Mouse (Mus musculus) hindbrain, embryonic 11.5 days (tissue): ENCODE measurements around the gene Ramp2. TPM values are rescaled to one million over a fixed set of nuclear protein-coding genes. Genes with fewer than 3 reads are reported as not detected.

Experiments used
- ATAC-seq: fragments of 200-750 bp; cut with Nextera tagmentation; 2 replicates; pipeline ENCODE4 v1.8.0; 2017; ENCODE audit warnings: mild to moderate bottlenecking, moderate TSS enrichment, moderate library complexity; ENCODE audit not compliant: low FRiP score
- DNase-seq: peaks from one replicate; pipeline ENCODE4 v3.0.0-alpha.2; 2015; ENCODE audit warnings: low spot score
- H3K27ac ChIP-seq: fragments of 300-500 bp; sonication (generic); 2 replicates; pipeline ENCODE4 v1.5.1; 2014; ENCODE audit warnings: mild to moderate bottlenecking, low read depth, low read length
- H3K27me3 ChIP-seq: fragments of 300-500 bp; sonication (generic); 2 replicates; pipeline ENCODE4 v1.6.1; 2014; ENCODE audit warnings: mild to moderate bottlenecking, low read length, moderate library complexity, mixed read lengths; ENCODE audit not compliant: control insufficient read depth, insufficient read depth
- H3K36me3 ChIP-seq: fragments of 300-500 bp; sonication (generic); 2 replicates; pipeline ENCODE4 v1.6.1; 2014; ENCODE audit warnings: mild to moderate bottlenecking, low read length, moderate library complexity, mixed read lengths; ENCODE audit not compliant: control insufficient read depth, insufficient read depth
- H3K4me1 ChIP-seq: fragments of 300-500 bp; sonication (generic); replicated peaks from 2 replicates; pipeline ENCODE4 v1.6.1; 2014; ENCODE audit warnings: low read length, mixed read lengths; ENCODE audit not compliant: control insufficient read depth, insufficient read depth
- H3K4me2 ChIP-seq: fragments of 300-500 bp; sonication (generic); replicated peaks from 2 replicates; pipeline ENCODE4 v1.6.1; 2014; ENCODE audit warnings: mild to moderate bottlenecking, low read depth, low read length
- H3K4me3 ChIP-seq: fragments of 300-500 bp; sonication (generic); 2 replicates; pipeline ENCODE4 v1.5.1; 2014; ENCODE audit warnings: low read depth, low read length
- H3K9ac ChIP-seq: fragments of 300-500 bp; sonication (generic); 2 replicates; pipeline ENCODE4 v1.6.1; 2014; ENCODE audit warnings: low read depth, low read length
- H3K9me3 ChIP-seq: fragments of 300-500 bp; sonication (generic); 2 replicates; pipeline ENCODE4 v1.6.1; 2016; ENCODE audit warnings: low read length; ENCODE audit not compliant: control insufficient read depth
- WGBS: fragments of 180-500 bp; shearing (Covaris S2); extraction: QIAGEN DNeasy Blood & Tissue Kit; methylation state at CpG from one replicate; pipeline ENCODE4 v1.1.7; 2014; 5-methylcytosine and 5-hydroxymethylcytosine counted together
- polyA plus RNA-seq: library from polyadenylated mRNA; unstranded; fragments of >200 nt; fragmentation: Nextera tagmentation; extraction: Ambion mirVana; gene quantifications from 2 replicates; pipeline ENCODE4 v1.2.1, GENCODE M21; 2014

Ramp2 gene
- polyA plus RNA-seq, 1 experiment from 2014 or later = 71.9 TPM

GRCm38 (mm10) chr11:101230991-101231871 is 14.6 kb upstream of the Ramp2 start:
- Histone ChIP-seq H3K27me3 (no peaks in the 10 kb centered on the region), H3K4me1 (0 out of 2 replicates have a peak, but pooled peaks cover 3% of the 10 kb centered on the region), H3K27ac (peak overlapping the region; percentile 19), H3K9ac (0 out of 2 replicates have a peak overlapping the region, but pooled peaks have one; percentile 2), H3K4me3 (no peak overlapping the region), H3K36me3 (no peaks in the 10 kb centered on the region), H3K9me3 (no peaks in the 10 kb centered on the region), H3K4me2 (no peak overlapping the region)
- DNase-seq (peak; percentile 35), ATAC-seq (no peak)
- 11% methylated on average over 18 of the region's 18 CpGs for WGBS

DNA sequence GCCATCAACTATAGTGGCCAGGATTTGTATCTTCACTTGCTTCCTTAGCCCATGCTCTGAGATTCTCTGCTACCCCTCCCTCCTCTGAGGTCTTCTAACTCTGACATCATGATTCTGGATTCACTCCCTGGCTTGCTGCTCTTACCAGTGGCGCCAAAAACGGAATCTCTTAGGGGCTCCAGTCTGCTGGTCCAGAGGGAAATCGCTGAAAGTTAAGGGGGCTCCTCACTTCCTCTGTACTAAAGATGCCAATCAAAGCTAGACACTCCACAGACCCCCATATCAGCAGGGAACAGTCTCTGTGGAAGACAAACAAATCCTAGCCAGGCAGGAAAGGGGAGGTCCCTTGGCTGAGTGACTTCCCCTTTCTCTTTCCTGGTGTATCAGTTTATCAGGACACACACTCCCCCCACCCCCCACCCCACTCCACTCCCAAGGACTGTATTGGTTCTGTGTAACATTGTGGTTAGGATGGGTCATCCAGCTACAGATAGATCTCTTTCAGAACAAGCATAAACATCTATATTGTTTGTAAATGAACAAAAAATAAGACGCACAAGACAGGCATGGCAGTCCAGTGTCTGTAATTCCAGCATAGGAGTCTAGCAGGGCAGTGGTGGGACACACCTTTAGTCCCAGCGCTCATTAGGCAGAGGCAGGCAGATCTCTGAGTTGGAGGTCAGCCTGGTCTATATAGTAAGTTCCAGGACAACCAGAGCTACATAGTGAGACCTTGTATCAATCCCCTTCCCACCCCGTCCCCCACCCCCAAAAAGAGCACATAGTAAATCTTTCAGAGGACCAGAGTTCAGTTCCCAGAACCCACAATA is 13.6 kb upstream of the Ramp2 start:
- no peak overlapping the region for H3K4me3 ChIP-seq
- WGBS = 59% methylated on average over 6 of the region's 6 CpGs

GRCm38 (mm10) chr11:101233240-101233639 is 12.6 kb upstream of the Ramp2 start:
- H3K9ac ChIP-seq = no peak overlapping the region
- H3K4me2 ChIP-seq = no peak overlapping the region
- H3K36me3 ChIP-seq = no peaks in the 10 kb centered on the region
- 100% methylated on average over 1 of the region's 1 CpGs for WGBS
- DNase-seq = no peak
- no peaks in the 10 kb centered on the region for H3K9me3 ChIP-seq
- H3K4me1 ChIP-seq = 0 out of 2 replicates have a peak, but pooled peaks cover 3% of the 10 kb centered on the region
- no peak overlapping the region for H3K4me3 ChIP-seq
- H3K27ac ChIP-seq = no peak overlapping the region
- no peak for ATAC-seq
- no peaks in the 10 kb centered on the region for H3K27me3 ChIP-seq

More for the DNA sequence above, 13.6 kb upstream of the Ramp2 start:
- Histone ChIP-seq H3K36me3 (no peaks in the 10 kb centered on the region), H3K27ac (no peak overlapping the region), H3K9me3 (no peaks in the 10 kb centered on the region), H3K4me1 (0 out of 2 replicates have a peak, but pooled peaks cover 3% of the 10 kb centered on the region), H3K27me3 (no peaks in the 10 kb centered on the region), H3K9ac (no peak overlapping the region), H3K4me2 (no peak overlapping the region)
- ATAC-seq (no peak), DNase-seq (peak; percentile 19)

GRCm38 (mm10) chr11:101234124-101234523 is 11.7 kb upstream of the Ramp2 start:
- DNase-seq = no peak
- Histone ChIP-seq H3K27ac (no peak overlapping the region), H3K4me1 (0 out of 2 replicates have a peak, but pooled peaks cover 3% of the 10 kb centered on the region), H3K4me2 (no peak overlapping the region), H3K9me3 (no peaks in the 10 kb centered on the region), H3K4me3 (no peak overlapping the region), H3K27me3 (no peaks in the 10 kb centered on the region), H3K36me3 (no peaks in the 10 kb centered on the region), H3K9ac (no peak overlapping the region)
- ATAC-seq = no peak

DNA sequence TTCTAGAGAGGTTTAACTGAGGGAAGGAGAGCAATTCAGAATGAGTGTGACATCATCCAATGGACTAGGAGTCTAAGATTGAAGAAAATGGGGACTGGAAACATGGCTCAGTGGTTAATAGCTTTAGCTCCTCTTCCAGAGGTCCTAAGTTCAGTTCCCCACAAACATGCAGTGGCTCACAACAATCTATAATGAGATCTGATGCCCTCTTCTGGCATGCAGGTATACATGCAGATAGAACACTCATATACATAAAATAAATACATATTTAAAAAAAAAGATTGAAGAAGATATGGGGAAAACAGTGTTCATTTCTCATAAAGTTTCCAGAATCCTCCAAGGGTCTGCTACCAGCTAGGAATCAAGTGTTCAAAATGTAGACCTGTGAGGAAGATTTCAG is 10.4 kb upstream of the Ramp2 start:
- Histone ChIP-seq H3K36me3 (no peaks in the 10 kb centered on the region), H3K4me3 (no peak overlapping the region), H3K9ac (no peak overlapping the region), H3K27me3 (no peaks in the 10 kb centered on the region), H3K27ac (no peak overlapping the region), H3K4me2 (no peak overlapping the region), H3K4me1 (0 out of 2 replicates have a peak, but pooled peaks cover 3% of the 10 kb centered on the region), H3K9me3 (no peaks in the 10 kb centered on the region)
- ATAC-seq (no peak), DNase-seq (no peak)

DNA sequence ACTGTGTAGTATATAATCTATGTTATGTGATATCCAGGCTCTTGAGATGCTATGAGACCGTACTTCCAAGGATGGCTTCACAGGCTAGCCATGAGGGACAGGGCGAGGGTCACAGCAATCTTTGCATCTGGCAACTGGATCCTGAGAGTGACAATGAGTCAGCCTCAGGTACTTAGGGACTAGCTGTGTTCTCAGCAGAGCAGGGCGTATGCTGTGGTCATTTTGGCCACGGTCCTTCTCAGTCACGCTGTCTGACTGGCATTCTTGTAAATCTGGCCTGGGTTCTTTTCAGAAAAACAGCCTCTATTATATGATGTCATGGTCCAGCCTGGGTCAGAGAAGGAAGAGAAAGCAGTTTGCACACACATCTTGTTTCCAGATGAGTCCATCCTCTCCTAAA is 9.0 kb upstream of the Ramp2 start:
- H3K27me3 ChIP-seq = no peaks in the 10 kb centered on the region
- H3K4me2 ChIP-seq = no peak overlapping the region
- no peak overlapping the region for H3K4me3 ChIP-seq
- H3K36me3 ChIP-seq = no peaks in the 10 kb centered on the region
- DNase-seq (no peak), ATAC-seq (no peak)
- no peak overlapping the region for H3K27ac ChIP-seq
- no peak overlapping the region for H3K9ac ChIP-seq
- H3K9me3 ChIP-seq = no peaks in the 10 kb centered on the region
- WGBS = 89% methylated on average over 5 of the region's 5 CpGs
- H3K4me1 ChIP-seq = no peaks in the 10 kb centered on the region

DNA sequence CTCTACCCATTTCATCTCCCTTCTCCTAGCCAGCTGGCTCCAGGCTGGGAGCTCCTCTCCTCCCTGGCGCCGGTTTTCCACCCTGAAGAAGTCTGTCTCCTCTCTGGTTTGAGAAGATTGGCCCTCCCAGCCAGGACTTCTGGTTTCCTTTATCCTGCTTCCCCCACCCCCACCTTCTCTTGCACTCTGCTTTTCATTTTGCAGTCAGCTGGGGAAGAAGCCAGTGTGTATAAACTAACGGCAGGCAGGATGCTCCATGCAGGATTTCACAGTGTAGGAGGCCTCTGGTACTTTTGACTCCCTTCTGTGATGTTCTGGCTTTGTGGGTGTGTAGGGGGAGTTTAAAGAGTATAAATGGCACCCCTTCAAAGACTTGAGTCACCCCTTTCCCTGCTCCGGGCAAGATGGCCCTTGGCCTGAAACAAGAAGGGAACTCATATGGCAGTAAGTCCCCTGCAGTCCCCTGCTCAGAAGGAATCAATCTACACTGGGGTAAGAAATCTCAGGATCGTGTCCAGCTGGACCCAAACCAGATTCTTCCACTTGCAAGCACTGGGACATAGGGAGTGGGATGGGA is 7.7 kb upstream of the Ramp2 start:
- Histone ChIP-seq H3K4me2 (no peak overlapping the region), H3K36me3 (no peaks in the 10 kb centered on the region), H3K9me3 (no peaks in the 10 kb centered on the region), H3K4me1 (no peaks in the 10 kb centered on the region), H3K4me3 (no peak overlapping the region), H3K27me3 (no peaks in the 10 kb centered on the region), H3K9ac (no peak overlapping the region), H3K27ac (no peak overlapping the region)
- 56% methylated on average over 5 of the region's 5 CpGs for WGBS
- ATAC-seq (no peak), DNase-seq (no peak)

- Histone ChIP-seq H3K27ac (no peak overlapping the region), H3K9ac (no peak overlapping the region), H3K27me3 (peaks cover 14% of the 10 kb centered on the region), H3K36me3 (no peaks in the 10 kb centered on the region), H3K4me2 (no peak overlapping the region), H3K4me1 (no peaks in the 10 kb centered on the region; the same call in none of the 2 replicates), H3K9me3 (no peaks in the 10 kb centered on the region), H3K4me3 (no peak overlapping the region)
- 41% methylated on average over 4 of the region's 4 CpGs for whole genome bisulfite sequencing
- ATAC-seq (no peak), DNase-seq (no peak)
Observed at GRCm38 (mm10) chr11:101245071-101245470, 757 bp upstream of the Ramp2 start.
